Mouse (Mus musculus): ENCODE data around the gene Utrn.

GRCm38 (mm10) chr10:12614465-12615199, 254.5 kb downstream of the Utrn start:
- no peak for TF ChIP-seq BHLHE40 (IDR thresholded peaks at IDR 0.05; ENCODE audit: low read depth, low read length)
- no peak for TF ChIP-seq POLR2A (IDR thresholded peaks at IDR 0.05; ENCODE audit: low read depth, low read length)
- TF ChIP-seq KAT2A (IDR thresholded peaks at IDR 0.05; ENCODE audit: insufficient replicate concordance, low read length) = no peak
